Mouse (Mus musculus) spleen, adult 12 weeks (tissue): ENCODE results near the gene Sqstm1.
A peak's percentile ranks its signal among the peaks of the same experiment; 100 is the strongest.

ENCODE experiments used
- DNase-seq: peaks from one replicate; pipeline ENCODE4 v3.0.0; 2022; ENCODE audit warnings: low spot score

Sqstm1 gene

GRCm38 (mm10) chr11:50211322-50212059 is 864 bp upstream of the Sqstm1 start:
- DNase-seq: no peak

DNA sequence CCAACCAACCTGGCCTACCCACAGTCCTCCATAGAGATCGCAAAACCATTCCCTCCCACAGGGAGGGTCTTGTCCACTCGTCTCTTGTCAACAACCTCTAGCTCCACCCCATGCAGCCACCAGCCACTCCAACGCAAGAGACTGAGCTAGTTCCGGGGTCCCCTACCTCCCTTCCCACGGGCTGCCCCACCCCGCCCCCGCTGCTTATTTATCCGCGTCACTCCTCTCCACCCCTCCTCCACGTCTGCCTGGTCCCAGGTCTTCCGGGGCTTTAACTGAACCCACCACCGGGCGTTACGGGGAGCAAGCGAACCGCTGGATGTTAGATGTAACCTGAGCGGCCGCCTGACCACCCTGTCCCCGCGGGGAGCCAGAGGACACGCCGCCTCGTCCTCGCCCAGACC is 524 bp downstream of the Sqstm1 start:
- DNase-seq: peak; percentile 81

DNA sequence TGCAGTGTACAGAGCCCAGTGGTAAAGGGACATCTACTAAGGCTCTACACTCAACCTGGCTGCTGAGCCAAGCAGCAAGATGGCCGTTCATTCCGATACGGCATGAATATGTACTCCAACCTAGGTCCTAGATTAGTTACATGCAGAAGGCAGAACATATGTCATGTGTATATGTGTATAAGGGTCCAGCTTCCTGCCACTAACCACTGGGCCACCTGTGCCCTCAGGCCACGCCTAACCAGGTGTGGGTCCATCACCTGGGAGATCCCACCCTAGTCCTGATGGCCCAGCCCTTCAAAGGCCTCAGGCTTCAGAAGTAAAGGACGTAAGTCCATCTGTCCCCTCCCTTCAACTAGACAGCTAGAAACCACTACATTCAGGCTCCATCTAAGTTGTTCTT is 2.6 kb downstream of the Sqstm1 start:
- DNase-seq: no peak

DNA sequence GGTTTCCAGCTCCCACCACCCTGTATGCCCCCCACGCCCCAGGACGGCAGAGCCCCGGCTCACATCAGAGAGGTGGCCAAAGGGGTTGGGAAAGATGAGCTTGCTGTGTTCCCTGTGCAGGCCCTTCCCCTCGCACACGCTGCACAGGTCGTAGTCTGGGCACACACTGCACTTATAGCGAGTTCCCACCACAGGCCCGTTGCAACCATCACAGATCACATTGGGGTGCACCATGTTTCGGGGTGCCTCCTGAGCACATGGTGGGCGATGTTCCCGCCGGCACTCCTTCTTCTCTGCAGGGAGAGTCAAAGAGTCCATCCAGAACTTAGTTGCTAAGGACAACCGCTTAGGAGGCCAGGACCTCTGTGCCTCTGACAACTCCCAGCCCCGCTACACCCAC is 3.3 kb downstream of the Sqstm1 start:
- DNase-seq: no peak

DNA sequence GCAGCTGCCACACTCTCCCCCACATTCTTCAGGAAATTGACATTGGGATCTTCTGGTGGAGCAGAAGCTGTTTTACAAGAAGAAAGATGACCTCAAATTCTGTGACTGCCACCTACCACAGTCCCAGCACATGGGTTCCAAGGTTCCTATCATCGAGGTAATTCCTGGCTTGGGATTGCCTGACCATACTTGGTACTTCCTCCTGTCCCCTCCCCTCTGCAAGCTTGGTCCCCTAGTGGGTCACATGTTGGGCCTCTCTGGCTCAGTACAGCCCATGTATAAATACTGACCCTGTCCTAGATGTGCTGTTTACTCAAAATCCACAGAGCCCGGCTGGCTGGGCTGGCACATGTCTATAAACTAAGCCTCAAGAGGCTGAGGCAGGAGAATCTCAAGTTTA is 4.6 kb downstream of the Sqstm1 start:
- no peak for DNase-seq

GRCm38 (mm10) chr11:50205434-50205833 is 5.2 kb downstream of the Sqstm1 start:
- no peak for DNase-seq

GRCm38 (mm10) chr11:50203302-50203827 is 7.3 kb downstream of the Sqstm1 start:
- DNase-seq: no peak

DNA sequence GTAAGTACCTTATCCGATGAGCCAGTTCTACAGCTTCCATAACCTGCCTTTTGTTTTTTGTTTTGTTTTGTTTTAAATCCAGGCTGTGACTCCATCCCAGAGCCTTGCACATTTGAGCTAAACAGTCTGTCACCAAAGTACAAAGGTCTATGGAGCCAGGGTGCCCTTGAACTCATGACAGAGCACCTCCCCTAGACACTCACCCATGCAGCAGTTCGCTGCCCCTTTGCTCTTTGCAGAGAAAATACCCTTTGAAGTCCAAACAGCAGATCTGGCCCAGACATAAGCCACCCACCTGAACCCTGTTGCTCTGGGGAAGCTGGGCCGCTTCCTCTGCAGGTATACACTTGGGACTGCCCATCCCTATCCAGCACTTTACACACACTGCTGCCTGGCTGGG is 9.0 kb downstream of the Sqstm1 start:
- no peak for DNase-seq

GRCm38 (mm10) chr11:50200613-50201012 is 10.0 kb downstream of the Sqstm1 start:
- DNase-seq: no peak

- DNase-seq: no peak
Measured at GRCm38 (mm10) chr11:50198916-50199315, 11.7 kb downstream of the Sqstm1 start.

- DNase-seq: no peak
Measured at GRCm38 (mm10) chr11:50198219-50198846, 12.3 kb downstream of the Sqstm1 start.

DNA sequence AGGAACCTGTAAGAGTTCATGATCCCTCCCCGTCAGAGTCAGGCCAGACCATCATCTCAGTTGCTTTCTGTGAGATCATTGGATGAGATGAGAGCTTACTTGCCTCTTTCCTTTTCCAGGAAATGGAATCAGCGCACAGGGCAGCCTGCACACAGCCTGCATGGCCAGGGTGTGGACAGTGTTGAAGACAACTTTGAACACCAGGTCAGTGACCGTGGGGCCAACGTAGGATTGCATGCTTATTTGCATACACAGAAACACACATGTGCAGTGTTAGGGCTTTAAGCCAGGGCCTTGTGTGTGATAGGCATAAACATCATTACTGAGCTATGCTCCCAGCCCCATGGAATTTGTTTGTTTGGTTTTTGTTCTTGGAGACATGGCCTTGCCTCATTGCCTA is 13.1 kb downstream of the Sqstm1 start:
- no peak for DNase-seq

DNA sequence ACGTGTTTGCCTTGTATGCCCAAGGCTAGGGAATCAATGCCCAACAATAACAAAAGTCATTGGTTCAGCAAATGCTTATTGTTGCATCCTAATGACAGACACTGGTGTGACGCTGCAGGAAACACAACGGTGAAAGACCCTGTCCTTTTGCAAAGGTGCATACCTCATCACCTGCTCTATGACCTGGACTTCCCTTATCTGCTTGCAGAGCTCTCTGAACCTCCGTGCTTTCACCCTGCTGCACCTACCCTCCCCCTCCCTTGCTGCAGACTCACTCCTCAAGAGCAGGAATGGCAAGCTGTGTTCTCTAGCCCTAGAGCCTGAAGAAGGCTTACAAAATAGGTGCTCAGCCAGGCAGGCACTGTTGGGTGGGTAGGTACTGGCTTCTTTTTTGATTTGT is 15.8 kb downstream of the Sqstm1 start:
- DNase-seq: no peak

DNA sequence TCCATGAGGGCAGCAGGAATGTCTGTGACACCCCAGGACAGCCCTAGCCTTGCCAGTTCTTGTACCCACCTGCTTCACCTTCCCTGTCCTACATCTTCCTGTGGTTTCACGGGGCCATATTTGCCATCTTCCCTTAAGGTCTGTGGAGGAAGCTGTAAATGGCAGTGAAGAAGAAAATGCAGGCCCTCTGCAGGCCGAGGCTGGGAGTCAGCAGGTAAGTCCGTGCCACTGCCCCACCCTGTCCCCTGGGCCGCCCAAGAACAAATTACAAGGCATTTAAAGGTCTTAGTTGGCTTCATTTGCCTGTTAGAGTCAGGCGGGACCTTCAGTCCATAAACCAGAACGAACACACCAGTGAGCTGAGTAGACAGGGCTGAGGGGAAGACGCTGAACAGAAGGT is 16.6 kb downstream of the Sqstm1 start:
- DNase-seq: no peak

GRCm38 (mm10) chr11:50192278-50192677 is 18.3 kb downstream of the Sqstm1 start:
- no peak for DNase-seq

- no peak for DNase-seq
Measured at GRCm38 (mm10) chr11:50190362-50190761, 20.3 kb downstream of the Sqstm1 start.

- no peak for DNase-seq
Measured at GRCm38 (mm10) chr11:50188682-50189081, 21.9 kb downstream of the Sqstm1 start.

DNA sequence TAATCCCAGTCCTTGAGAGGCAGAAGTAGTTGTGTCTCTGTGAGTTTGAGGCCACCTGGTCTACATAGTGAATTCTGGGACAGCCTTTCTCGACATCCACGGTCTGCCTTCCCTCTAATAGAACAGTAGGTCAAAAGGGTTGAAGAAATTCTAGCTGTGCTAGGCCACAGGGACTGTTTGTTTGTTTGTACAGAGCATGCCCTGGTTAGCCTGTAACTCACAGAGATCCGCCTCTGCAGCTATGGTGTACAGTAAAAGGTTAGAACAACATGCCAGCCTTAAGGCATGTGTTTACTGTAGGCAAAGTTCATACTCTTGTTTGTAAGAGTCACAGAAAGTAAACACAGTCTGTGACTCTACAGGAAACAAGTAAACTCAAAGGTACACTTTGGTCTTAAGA is 25.8 kb downstream of the Sqstm1 start:
- no peak for DNase-seq

DNA sequence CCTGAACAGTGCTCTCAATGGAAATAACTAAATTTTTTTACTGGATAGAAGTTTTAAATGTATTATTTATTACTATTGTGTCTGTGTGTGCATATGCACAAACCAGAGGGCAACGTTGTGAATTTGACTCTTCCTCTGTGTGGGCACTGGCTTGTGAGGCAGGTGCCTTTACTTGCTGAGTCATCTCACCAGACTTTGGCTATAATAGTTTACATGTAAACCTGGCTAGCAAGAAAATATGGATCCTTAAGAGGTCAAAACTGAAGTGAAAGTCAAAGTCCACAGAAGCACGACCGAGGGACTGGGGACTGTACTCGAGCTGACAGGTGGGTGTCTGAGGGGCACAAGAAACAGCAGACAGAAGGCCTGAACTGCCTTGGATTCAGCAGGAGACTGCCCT is 27.9 kb downstream of the Sqstm1 start:
- DNase-seq: no peak

DNA sequence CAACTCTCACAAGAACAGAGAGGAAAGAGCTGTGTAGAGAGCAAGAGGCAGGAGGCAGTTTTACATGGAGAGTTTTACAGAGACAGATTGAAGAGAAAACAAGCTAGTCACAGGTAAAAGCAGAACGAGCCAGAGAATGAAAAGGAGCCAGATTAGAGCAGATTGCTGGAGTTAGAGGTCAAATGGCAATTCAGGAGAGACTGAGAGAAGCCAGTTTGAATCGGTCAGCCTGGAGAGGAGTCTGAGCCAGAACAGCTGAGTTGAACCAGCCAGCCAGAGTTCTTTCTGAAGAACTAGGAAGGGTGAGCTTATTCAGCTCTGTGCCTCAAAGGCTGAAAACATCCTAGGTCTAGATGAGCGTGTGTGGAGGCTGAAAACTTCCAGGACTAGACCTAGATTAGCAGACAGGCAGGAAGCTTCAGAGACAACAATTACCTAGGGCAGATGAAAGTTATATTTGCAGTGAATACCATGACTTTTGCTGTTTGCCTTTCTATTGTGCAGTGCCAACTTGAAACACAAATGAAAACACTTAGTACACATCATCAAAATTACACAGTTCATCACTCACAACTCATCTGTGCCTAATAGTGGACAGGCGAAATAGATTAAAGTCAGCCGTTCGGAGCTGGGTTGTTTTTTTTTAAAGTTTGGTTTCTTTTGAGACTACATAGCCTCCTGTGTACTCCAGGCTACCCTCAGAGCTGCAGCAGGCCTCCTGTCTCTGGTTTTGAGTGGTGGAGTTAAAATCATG is 30.0 kb downstream of the Sqstm1 start:
- no peak for DNase-seq

GRCm38 (mm10) chr11:50178532-50179488 is 31.8 kb downstream of the Sqstm1 start:
- no peak for DNase-seq

DNA sequence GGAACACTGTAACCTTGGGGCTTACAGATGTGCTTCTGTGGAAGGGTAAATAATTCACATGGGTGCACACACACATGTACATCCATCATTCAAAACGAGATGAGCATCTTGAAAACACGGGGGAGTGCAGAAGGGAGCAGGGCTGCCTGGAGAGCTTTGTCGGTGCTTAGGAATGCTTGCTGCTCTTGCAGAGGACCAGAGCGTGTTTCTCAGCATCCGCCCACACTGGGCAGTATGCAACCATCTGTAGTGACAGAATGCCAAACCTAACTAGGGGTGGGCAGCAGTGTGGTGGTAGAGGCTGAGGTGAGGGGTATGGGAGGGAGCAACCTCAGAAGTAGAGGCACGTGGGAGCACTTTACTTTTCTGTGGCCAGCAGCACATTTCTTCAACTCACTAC is 33.5 kb downstream of the Sqstm1 start:
- DNase-seq: no peak
